Mouse (Mus musculus): ENCODE results near the gene Stambp. TPM values are rescaled to one million over a fixed set of nuclear protein-coding genes. Genes with fewer than 3 reads are reported as not detected.

Stambp gene
- polyA plus RNA-seq, 1 experiment from 2014 or later: 14.6 TPM

Other genes with a start within 250 kb of the Stambp start
- gene Mthfd2, start 246.8 kb downstream of the Stambp start, polyA plus RNA-seq (2016; fragmentation: Nextera tagmentation; extraction: Ambion mirVana): 62.6 and 71.5 TPM in 2 replicates
- 60.2 and 62.4 TPM in 2 replicates for gene Mob1a, start 246.7 kb downstream of the Stambp start, polyA plus RNA-seq (2016; fragmentation: Nextera tagmentation; extraction: Ambion mirVana)
- 149 and 153 TPM in 2 replicates for gene Bola3, start 223.6 kb downstream of the Stambp start, polyA plus RNA-seq (2016; fragmentation: Nextera tagmentation; extraction: Ambion mirVana)
- gene Tet3, start 113.6 kb downstream of the Stambp start, polyA plus RNA-seq (2016; fragmentation: Nextera tagmentation; extraction: Ambion mirVana): 45.1 and 50.0 TPM in 2 replicates
- gene Dguok, start 65.8 kb downstream of the Stambp start, polyA plus RNA-seq (2016; fragmentation: Nextera tagmentation; extraction: Ambion mirVana): 61.0 and 62.1 TPM in 2 replicates
- gene Actg2, start 36.5 kb downstream of the Stambp start, polyA plus RNA-seq (2016; fragmentation: Nextera tagmentation; extraction: Ambion mirVana): 1.1 and 1.2 TPM in 2 replicates
- not detected in 2 replicates for gene Clec4f, start 83.5 kb upstream of the Stambp start, polyA plus RNA-seq (2016; fragmentation: Nextera tagmentation; extraction: Ambion mirVana)
- gene Cd207, start 105.1 kb upstream of the Stambp start, polyA plus RNA-seq (2016; fragmentation: Nextera tagmentation; extraction: Ambion mirVana): not detected in 2 replicates
- gene Vax2, start 138.5 kb upstream of the Stambp start, polyA plus RNA-seq (2016; fragmentation: Nextera tagmentation; extraction: Ambion mirVana): 3.7 and 4.8 TPM in 2 replicates
- not detected in 2 replicates for gene Atp6v1b1, start 170.3 kb upstream of the Stambp start, polyA plus RNA-seq (2016; fragmentation: Nextera tagmentation; extraction: Ambion mirVana)
- gene Ankrd53, start 189.9 kb upstream of the Stambp start, polyA plus RNA-seq (2016; fragmentation: Nextera tagmentation; extraction: Ambion mirVana): 0.11 and 0.15 TPM in 2 replicates
- 76.0 and 79.7 TPM in 2 replicates for gene Tex261, start 203.1 kb upstream of the Stambp start, polyA plus RNA-seq (2016; fragmentation: Nextera tagmentation; extraction: Ambion mirVana)
- 22.1 and 26.8 TPM in 2 replicates for gene Nagk, start 222.3 kb upstream of the Stambp start, polyA plus RNA-seq (2016; fragmentation: Nextera tagmentation; extraction: Ambion mirVana)

All from embryonic facial prominence, embryonic 10.5 days (tissue).